Mouse (Mus musculus): Measurements from ENCODE around the gene Tmprss3. TPM values are rescaled to one million over a fixed set of nuclear protein-coding genes. Genes with fewer than 3 reads are reported as not detected.
A peak's percentile ranks its signal among the peaks of the same experiment; 100 is the strongest.

Tmprss3 gene
- polyA plus RNA-seq, 1 experiment from 2014 or later, result 0.73 TPM

- no peak for DNase-seq
- Histone ChIP-seq H3K9me3 (ENCODE audit: low read length) (no peaks in the 10 kb centered on the region), H3K4me1 (ENCODE audit: insufficient read depth) (no peaks in the 10 kb centered on the region; the same call in 1 of the 2 replicates), H3K36me3 (replicated peaks; ENCODE audit: insufficient read depth, low read length) (no peaks in the 10 kb centered on the region), H3K9ac (replicated peaks) (no peak overlapping the region), H3K27me3 (ENCODE audit: insufficient read depth, low read length) (no peaks in the 10 kb centered on the region), H3K4me2 (ENCODE audit: low read depth, low read length) (no peak overlapping the region), H3K4me3 (ENCODE audit: low read depth, low read length) (no peak overlapping the region), H3K27ac (ENCODE audit: low read depth) (no peak overlapping the region)
- WGBS (ENCODE audit: insufficient replicate concordance), result 58% methylated on average over 1 of the region's 1 CpGs
- TF ChIP-seq EP300 (IDR thresholded peaks at IDR 0.05; ENCODE audit: low read depth), result no peak
- ATAC-seq, result no peak
Measured at GRCm38 (mm10) chr17:31136821-31137220, 62.0 kb downstream of the Tmprss3 start.

- 23% methylated on average over 3 of the region's 3 CpGs for WGBS (ENCODE audit: insufficient replicate concordance)
- Histone ChIP-seq H3K27me3 (ENCODE audit: insufficient read depth, low read length) (no peaks in the 10 kb centered on the region), H3K36me3 (replicated peaks; ENCODE audit: insufficient read depth, low read length) (no peaks in the 10 kb centered on the region), H3K4me2 (ENCODE audit: low read depth, low read length) (no peak overlapping the region), H3K4me3 (ENCODE audit: low read depth, low read length) (no peak overlapping the region), H3K4me1 (ENCODE audit: insufficient read depth) (no peaks in the 10 kb centered on the region; the same call in 1 of the 2 replicates), H3K27ac (ENCODE audit: low read depth) (no peak overlapping the region), H3K9ac (replicated peaks) (no peak overlapping the region), H3K9me3 (ENCODE audit: low read length) (no peaks in the 10 kb centered on the region)
- ATAC-seq, result no peak
- no peak for TF ChIP-seq EP300 (IDR thresholded peaks at IDR 0.05; ENCODE audit: low read depth)
- no peak for DNase-seq
Measured at GRCm38 (mm10) chr17:31136291-31136690, 62.5 kb downstream of the Tmprss3 start.

- no peak for TF ChIP-seq CTCF (IDR thresholded peaks at IDR 0.05; ENCODE audit: low read depth)
- TF ChIP-seq EP300 (IDR thresholded peaks at IDR 0.05; ENCODE audit: low read depth), result no peak
- no peak for DNase-seq
- WGBS (ENCODE audit: insufficient replicate concordance), result 45% methylated on average over 6 of the region's 6 CpGs
Measured at GRCm38 (mm10) chr17:31134913-31135312, 63.9 kb downstream of the Tmprss3 start.

GRCm38 (mm10) chr17:31133776-31134175 lies 65.0 kb downstream of the Tmprss3 start:
- ATAC-seq, result peak; percentile 81
- H3K4me3 ChIP-seq (ENCODE audit: low read depth, low read length), result no peak overlapping the region
- TF ChIP-seq CTCF (IDR thresholded peaks at IDR 0.05; ENCODE audit: low read depth) (no peak), EP300 (IDR thresholded peaks at IDR 0.05; ENCODE audit: low read depth) (no peak)
- peak overlapping the region; percentile 50 for H3K4me2 ChIP-seq (ENCODE audit: low read depth, low read length)
- H3K27ac ChIP-seq (ENCODE audit: low read depth), result peak overlapping the region; percentile 7; the same call in 1 of the 2 replicates
- H3K27me3 ChIP-seq (ENCODE audit: insufficient read depth, low read length), result no peaks in the 10 kb centered on the region
- H3K4me1 ChIP-seq (ENCODE audit: insufficient read depth), result no peaks in the 10 kb centered on the region; the same call in 1 of the 2 replicates
- H3K36me3 ChIP-seq (replicated peaks; ENCODE audit: insufficient read depth, low read length), result no peaks in the 10 kb centered on the region
- WGBS (ENCODE audit: insufficient replicate concordance), result 58% methylated on average over 15 of the region's 15 CpGs
- no peak overlapping the region for H3K9ac ChIP-seq (replicated peaks)
- H3K9me3 ChIP-seq (ENCODE audit: low read length), result no peaks in the 10 kb centered on the region
- DNase-seq, result peak; percentile 59

More at GRCm38 (mm10) chr17:31134913-31135312, 63.9 kb downstream of the Tmprss3 start:
- H3K9me3 ChIP-seq (ENCODE audit: low read length), result no peaks in the 10 kb centered on the region
- H3K27me3 ChIP-seq (ENCODE audit: insufficient read depth, low read length), result no peaks in the 10 kb centered on the region
- no peak overlapping the region for H3K4me3 ChIP-seq (ENCODE audit: low read depth, low read length)
- H3K27ac ChIP-seq (ENCODE audit: low read depth), result 0 out of 2 replicates have a peak overlapping the region, but pooled peaks have one; percentile 2
- H3K4me1 ChIP-seq (ENCODE audit: insufficient read depth), result no peaks in the 10 kb centered on the region; the same call in 1 of the 2 replicates
- no peaks in the 10 kb centered on the region for H3K36me3 ChIP-seq (replicated peaks; ENCODE audit: insufficient read depth, low read length)
- 0 out of 2 replicates have a peak, but pooled peaks have one; percentile 38 for ATAC-seq
- 0 out of 2 replicates have a peak overlapping the region, but pooled peaks have one; percentile 2 for H3K9ac ChIP-seq (replicated peaks)
- H3K4me2 ChIP-seq (ENCODE audit: low read depth, low read length), result peak overlapping the region; percentile 50

GRCm38 (mm10) chr17:31131269-31131821 lies 67.4 kb downstream of the Tmprss3 start:
- TF ChIP-seq EP300 (IDR thresholded peaks at IDR 0.05; ENCODE audit: low read depth), result no peak
- no peak for TF ChIP-seq CTCF (IDR thresholded peaks at IDR 0.05; ENCODE audit: low read depth)
- Histone ChIP-seq H3K9ac (replicated peaks) (no peak overlapping the region), H3K9me3 (ENCODE audit: low read length) (no peaks in the 10 kb centered on the region), H3K27ac (ENCODE audit: low read depth) (no peak overlapping the region), H3K36me3 (replicated peaks; ENCODE audit: insufficient read depth, low read length) (no peaks in the 10 kb centered on the region), H3K4me2 (ENCODE audit: low read depth, low read length) (no peak overlapping the region), H3K4me3 (ENCODE audit: low read depth, low read length) (no peak overlapping the region), H3K4me1 (ENCODE audit: insufficient read depth) (no peaks in the 10 kb centered on the region; the same call in 1 of the 2 replicates), H3K27me3 (ENCODE audit: insufficient read depth, low read length) (no peaks in the 10 kb centered on the region)
- 74% methylated on average over 10 of the region's 10 CpGs for WGBS (ENCODE audit: insufficient replicate concordance)
- ATAC-seq, result no peak
- no peak for DNase-seq

- ATAC-seq (peak; percentile 67), DNase-seq (peak; percentile 39)
- H3K27me3 ChIP-seq (ENCODE audit: insufficient read depth, low read length), result no peaks in the 10 kb centered on the region
- H3K36me3 ChIP-seq (replicated peaks; ENCODE audit: insufficient read depth, low read length), result 0 out of 2 replicates have a peak, but pooled peaks cover 7% of the 10 kb centered on the region
- H3K4me1 ChIP-seq (ENCODE audit: insufficient read depth), result no peaks in the 10 kb centered on the region; the same call in 1 of the 2 replicates
- peak within 1 kb of the TSS; percentile 18 for H3K4me3 ChIP-seq (ENCODE audit: low read depth, low read length)
- no peak within 1 kb of the TSS for H3K27ac ChIP-seq (ENCODE audit: low read depth)
- H3K4me2 ChIP-seq (ENCODE audit: low read depth, low read length), result peak within 1 kb of the TSS; percentile 44
- no peak for TF ChIP-seq CTCF (IDR thresholded peaks at IDR 0.05; ENCODE audit: low read depth)
- no peak for TF ChIP-seq EP300 (IDR thresholded peaks at IDR 0.05; ENCODE audit: low read depth)
- no peaks in the 10 kb centered on the region for H3K9me3 ChIP-seq (ENCODE audit: low read length)
- no peak within 1 kb of the TSS for H3K9ac ChIP-seq (replicated peaks)
- 31% methylated on average over 2 of the region's 2 CpGs for WGBS (ENCODE audit: insufficient replicate concordance)
Measured at GRCm38 (mm10) chr17:31129452-31129851, 69.3 kb downstream of the Tmprss3 start, which contains the start of gene Tff3. Tff3 (minus strand) TSS chr17:31129646.

Other genes starting within 250 kb of the Tmprss3 start
- 0.05 and 0.17 TPM in 2 replicates for gene Umodl1, start 244.3 kb downstream of the Tmprss3 start, polyA plus RNA-seq (2015; fragmentation: Nextera tagmentation; extraction: Ambion mirVana)
- 8.9 and 9.4 TPM in 2 replicates for gene Abcg1, start 141.3 kb downstream of the Tmprss3 start, polyA plus RNA-seq (2015; fragmentation: Nextera tagmentation; extraction: Ambion mirVana)
- gene Tff3, start 69.3 kb downstream of the Tmprss3 start, polyA plus RNA-seq (2015; fragmentation: Nextera tagmentation; extraction: Ambion mirVana), result 932 and 1,034 TPM in 2 replicates
- 0.33 and 0.39 TPM in 2 replicates for gene Tff2, start 54.7 kb downstream of the Tmprss3 start, polyA plus RNA-seq (2015; fragmentation: Nextera tagmentation; extraction: Ambion mirVana)
- gene Tff1, start 33.7 kb downstream of the Tmprss3 start, polyA plus RNA-seq (2015; fragmentation: Nextera tagmentation; extraction: Ambion mirVana), result not detected in 2 replicates
- 4.2 and 4.6 TPM in 2 replicates for gene Ubash3a, start 8.9 kb upstream of the Tmprss3 start, polyA plus RNA-seq (2015; fragmentation: Nextera tagmentation; extraction: Ambion mirVana)
- gene Rsph1, start 78.4 kb upstream of the Tmprss3 start, polyA plus RNA-seq (2015; fragmentation: Nextera tagmentation; extraction: Ambion mirVana), result 0.90 and 1.0 TPM in 2 replicates
- gene Slc37a1, start 87.8 kb upstream of the Tmprss3 start, polyA plus RNA-seq (2015; fragmentation: Nextera tagmentation; extraction: Ambion mirVana), result 4.3 and 4.5 TPM in 2 replicates
- gene Pde9a, start 187.2 kb upstream of the Tmprss3 start, polyA plus RNA-seq (2015; fragmentation: Nextera tagmentation; extraction: Ambion mirVana), result 5.7 and 7.6 TPM in 2 replicates

Measured in liver, postnatal 0 days (tissue).